9 mouse cellular contexts compared by ENCODE assay signal in the genomic region with DNA sequence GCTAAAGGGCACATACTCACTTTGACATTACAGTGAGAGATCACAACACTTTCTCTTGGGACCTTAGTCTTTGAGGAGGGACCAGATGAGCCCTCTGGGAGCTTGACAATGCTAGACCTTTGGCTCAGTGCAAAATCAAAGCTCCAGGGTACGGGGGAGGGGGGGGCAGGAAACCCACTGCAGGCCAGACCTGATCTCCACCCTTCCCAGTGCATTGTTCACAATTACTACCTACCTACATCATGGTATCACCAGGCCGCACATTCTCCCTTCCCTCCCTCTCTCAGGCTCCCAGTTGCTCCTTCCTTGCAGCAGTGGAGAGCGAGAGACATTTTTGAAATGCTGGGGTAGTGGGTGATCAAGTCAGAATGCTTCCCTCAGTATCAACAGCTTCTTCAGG. TPM values are rescaled to one million over a fixed set of nuclear protein-coding genes. Genes with fewer than 3 reads are reported as not detected.
DNase-seq lines count a peak whose midpoint lies in the region; ATAC-seq and TF ChIP-seq lines count a peak whose summit lies in the region.
"Had no signal": no experiment of that assay in that cellular context is flagged by ENCODE, and none has a peak within 500 bp of the region (broad histone marks: within the 10 kb centered on the region; RNA-seq: fewer than 3 reads in every experiment).

No protein-coding gene starts in this region.

- no peak overlapping the region for H3K4me3 ChIP-seq in intestine, embryonic 15.5 days (replicated peaks)
- H3K4me3 ChIP-seq in intestine, embryonic 16.5 days (ENCODE audit: low read length), result no peak overlapping the region
- H3K4me3 ChIP-seq in forebrain, embryonic 14.5 days (ENCODE audit: low read depth, low read length), result no peak overlapping the region
- H3K4me3 ChIP-seq in hindbrain, postnatal 0 days (ENCODE audit: low read length), result no peak overlapping the region; the same call in 1 of the 2 replicates
- peak overlapping the region; percentile 18 for H3K4me3 ChIP-seq in midbrain, embryonic 13.5 days (replicated peaks)

- no peak for DNase-seq in forebrain, embryonic 14.5 days (ENCODE audit: low spot score)
- no peak for DNase-seq in hindbrain, postnatal 0 days (ENCODE audit: low spot score)
- DNase-seq in frontal cortex, postnatal 36 days (ENCODE audit: low spot score in 2 of 2), result no peak
- DNase-seq in thymus, postnatal 0 days (ENCODE audit: low spot score), result no peak
- no peak for DNase-seq in frontal cortex, postnatal 10 days (ENCODE audit: low spot score in 2 of 2)

- no peaks in the 10 kb centered on the region for H3K27me3 ChIP-seq in intestine, embryonic 15.5 days (replicated peaks)
- H3K27me3 ChIP-seq in intestine, embryonic 16.5 days (replicated peaks; ENCODE audit: control insufficient read depth, insufficient read depth, low read length), result no peaks in the 10 kb centered on the region
- no peaks in the 10 kb centered on the region for H3K27me3 ChIP-seq in forebrain, embryonic 14.5 days (replicated peaks; ENCODE audit: control insufficient read depth, insufficient read depth, low read length)
- no peaks in the 10 kb centered on the region; the same call in 1 of the 2 replicates for H3K27me3 ChIP-seq in hindbrain, postnatal 0 days (ENCODE audit: insufficient read depth, low read length)
- peaks cover 6% of the 10 kb centered on the region; the same call in 1 of the 2 replicates for H3K27me3 ChIP-seq in midbrain, embryonic 13.5 days

- H3K4me1 ChIP-seq in intestine, embryonic 15.5 days (replicated peaks), result no peaks in the 10 kb centered on the region; the same call in 1 of the 2 replicates
- H3K4me1 ChIP-seq in intestine, embryonic 16.5 days (ENCODE audit: control insufficient read depth, insufficient read depth, low read length), result peaks cover 13% of the 10 kb centered on the region; the same call in 1 of the 2 replicates
- peaks cover 2% of the 10 kb centered on the region for H3K4me1 ChIP-seq in forebrain, embryonic 14.5 days (ENCODE audit: control insufficient read depth, insufficient read depth, low read length)
- H3K4me1 ChIP-seq in hindbrain, postnatal 0 days (ENCODE audit: insufficient read depth, low read length), result peaks cover 4% of the 10 kb centered on the region; the same call in 1 of the 2 replicates
- peaks cover 27% of the 10 kb centered on the region for H3K4me1 ChIP-seq in midbrain, embryonic 13.5 days (replicated peaks)

- H3K9me3 ChIP-seq in intestine, embryonic 15.5 days, result no peaks in the 10 kb centered on the region
- no peaks in the 10 kb centered on the region for H3K9me3 ChIP-seq in intestine, embryonic 16.5 days (ENCODE audit: control insufficient read depth, low read length)
- no peaks in the 10 kb centered on the region for H3K9me3 ChIP-seq in forebrain, embryonic 14.5 days (replicated peaks; ENCODE audit: control insufficient read depth, low read length)
- no peaks in the 10 kb centered on the region for H3K9me3 ChIP-seq in hindbrain, postnatal 0 days (ENCODE audit: low read length)
- no peaks in the 10 kb centered on the region for H3K9me3 ChIP-seq in midbrain, embryonic 13.5 days
- H3K9me3 ChIP-seq: G1E had no signal

- no peak overlapping the region for H3K9ac ChIP-seq in intestine, embryonic 15.5 days
- no peak overlapping the region for H3K9ac ChIP-seq in intestine, embryonic 16.5 days (ENCODE audit: low read depth, low read length)
- H3K9ac ChIP-seq in forebrain, embryonic 14.5 days (ENCODE audit: low read length), result no peak overlapping the region
- no peak overlapping the region for H3K9ac ChIP-seq in hindbrain, postnatal 0 days (replicated peaks; ENCODE audit: low read length)
- H3K9ac ChIP-seq in midbrain, embryonic 13.5 days (replicated peaks), result no peak overlapping the region

- H3K4me2 ChIP-seq in intestine, embryonic 15.5 days (replicated peaks), result 0 out of 2 replicates have a peak overlapping the region, but pooled peaks have one; percentile 20
- no peak overlapping the region for H3K4me2 ChIP-seq in intestine, embryonic 16.5 days (ENCODE audit: low read depth, low read length)
- H3K4me2 ChIP-seq in forebrain, embryonic 14.5 days (ENCODE audit: low read length), result peak overlapping the region; percentile 30; the same call in 1 of the 2 replicates
- H3K4me2 ChIP-seq in hindbrain, postnatal 0 days (ENCODE audit: low read depth, low read length), result peak overlapping the region; percentile 90
- H3K4me2 ChIP-seq in midbrain, embryonic 13.5 days (replicated peaks), result peak overlapping the region; percentile 88

- ATAC-seq in intestine, embryonic 15.5 days, result no peak
- no peak for ATAC-seq in intestine, embryonic 16.5 days
- no peak for ATAC-seq in forebrain, embryonic 14.5 days
- ATAC-seq in hindbrain, postnatal 0 days, result no peak
- no peak for ATAC-seq in midbrain, embryonic 13.5 days

- H3K36me3 ChIP-seq in intestine, embryonic 15.5 days, result no peaks in the 10 kb centered on the region
- no peaks in the 10 kb centered on the region for H3K36me3 ChIP-seq in intestine, embryonic 16.5 days (ENCODE audit: control insufficient read depth, insufficient read depth, low read length)
- peaks cover 4% of the 10 kb centered on the region; the same call in 1 of the 2 replicates for H3K36me3 ChIP-seq in forebrain, embryonic 14.5 days (ENCODE audit: control insufficient read depth, insufficient read depth, low read length)
- H3K36me3 ChIP-seq in hindbrain, postnatal 0 days (ENCODE audit: insufficient read depth, low read length), result no peaks in the 10 kb centered on the region
- 0 out of 2 replicates have a peak, but pooled peaks cover 6% of the 10 kb centered on the region for H3K36me3 ChIP-seq in midbrain, embryonic 13.5 days

- 91% methylated on average over 3 of the region's 3 CpGs for WGBS in intestine, embryonic 15.5 days
- WGBS in intestine, embryonic 16.5 days, result 82% methylated on average over 3 of the region's 3 CpGs
- 82% methylated on average over 3 of the region's 3 CpGs for WGBS in forebrain, embryonic 14.5 days
- WGBS in hindbrain, postnatal 0 days, result 88% methylated on average over 3 of the region's 3 CpGs
- 93% methylated on average over 3 of the region's 3 CpGs for WGBS in midbrain, embryonic 13.5 days

- TF ChIP-seq CTCF in hindbrain, postnatal 0 days (IDR thresholded peaks at IDR 0.05; ENCODE audit: low read depth), result no peak

- no peak overlapping the region for H3K27ac ChIP-seq in intestine, embryonic 15.5 days
- no peak overlapping the region for H3K27ac ChIP-seq in intestine, embryonic 16.5 days (ENCODE audit: low read length)
- no peak overlapping the region for H3K27ac ChIP-seq in forebrain, embryonic 14.5 days (ENCODE audit: low read depth, low read length)
- H3K27ac ChIP-seq in hindbrain, postnatal 0 days, result no peak overlapping the region
- no peak overlapping the region for H3K27ac ChIP-seq in midbrain, embryonic 13.5 days

RNA-seq across cellular contexts. Expression of gene S1pr1, which starts 3.5 kb away (rescaled TPM):
- polyA plus RNA-seq in intestine, embryonic 15.5 days (2015; fragmentation: Nextera tagmentation; extraction: Ambion mirVana), result 14.6 and 16.5 TPM in 2 replicates
- polyA plus RNA-seq in intestine, embryonic 16.5 days (2015; fragmentation: Nextera tagmentation; extraction: Ambion mirVana), result 13.8 and 14.3 TPM in 2 replicates
- polyA plus RNA-seq in forebrain, embryonic 14.5 days (2014; fragmentation: Nextera tagmentation; extraction: Ambion mirVana), result 21.2 and 24.5 TPM in 2 replicates
- 61.1 and 61.6 TPM in 2 replicates for total RNA-seq in hindbrain, postnatal 0 days (2014; rRNA removed)
- 40.9 and 46.9 TPM in 2 replicates for polyA plus RNA-seq in hindbrain, postnatal 0 days (2015; fragmentation: Nextera tagmentation; extraction: Ambion mirVana)
- 25.0 and 30.5 TPM in 2 replicates for polyA plus RNA-seq in midbrain, embryonic 13.5 days (2015; fragmentation: Nextera tagmentation; extraction: Ambion mirVana)
- polyA plus RNA-seq in thymus, postnatal 0 days (2015; fragmentation: Nextera tagmentation; extraction: Ambion mirVana), result 12.3 and 13.2 TPM in 2 replicates
